Mouse (Mus musculus): Measurements from ENCODE around the gene Gm5800. TPM values are rescaled to one million over a fixed set of nuclear protein-coding genes. Genes with fewer than 3 reads are reported as not detected.

The Gm5800 gene
- polyA plus RNA-seq (2012; rRNA removed; ENCODE audit: low replicate concordance) = not detected in 2 replicates

DNA sequence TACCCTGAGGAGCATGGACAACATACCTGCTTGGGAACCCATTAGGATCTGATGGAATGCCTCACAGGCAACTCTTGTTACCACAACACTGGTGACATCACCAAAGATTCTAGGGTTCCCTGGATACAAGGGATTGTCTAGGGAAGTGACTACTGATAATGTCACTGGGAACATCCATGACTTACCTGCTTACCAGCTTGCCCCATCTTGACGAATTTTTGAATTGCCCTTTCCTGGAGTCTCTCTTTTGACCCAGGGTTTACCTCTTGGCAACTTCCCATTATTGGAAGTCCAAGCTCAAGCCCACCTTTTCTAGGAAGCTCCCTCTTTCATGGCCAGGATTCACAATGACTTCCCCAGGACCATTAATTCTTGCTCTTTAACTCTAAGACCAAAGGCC is at the start of gene Gm5800:
Gm5800 (minus strand) TSS at position 101 of the 400 bp plus-strand sequence.

DNA sequence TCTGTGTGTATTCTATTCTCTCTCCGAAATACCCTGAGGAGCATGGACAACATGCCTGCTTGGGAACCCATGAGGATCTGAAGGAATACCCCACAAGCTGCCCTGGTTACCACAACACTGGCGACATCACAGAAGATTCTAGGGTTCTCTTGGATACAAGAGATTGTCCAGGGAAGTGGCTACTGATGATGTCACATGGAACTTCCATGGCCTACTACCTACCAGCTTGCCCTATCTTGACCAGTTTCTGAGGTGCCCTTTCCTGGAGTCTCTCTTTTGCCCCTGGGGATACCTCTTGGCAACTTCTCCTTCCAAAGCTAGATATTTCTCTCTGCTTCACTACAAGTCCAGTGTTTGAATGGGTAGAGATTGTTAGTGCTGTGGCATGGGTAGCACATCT is 21.6 kb downstream of the Gm5800 start, which contains the start of gene Gm17079:
Gm17079 (minus strand) TSS at position 101 of the 400 bp plus-strand sequence.

Other genes with a start within 250 kb of the Gm5800 start
- not detected in 2 replicates for gene Gm5622, start 164.4 kb downstream of the Gm5800 start, polyA plus RNA-seq (2012; rRNA removed; ENCODE audit: low replicate concordance)
- not detected in 2 replicates for gene Gm17175, start 143.1 kb downstream of the Gm5800 start, polyA plus RNA-seq (2012; rRNA removed; ENCODE audit: low replicate concordance)
- gene Gm17174, start 125.0 kb downstream of the Gm5800 start, polyA plus RNA-seq (2012; rRNA removed; ENCODE audit: low replicate concordance) = not detected in 2 replicates
- not detected in 2 replicates for gene Gm17078, start 105.9 kb downstream of the Gm5800 start, polyA plus RNA-seq (2012; rRNA removed; ENCODE audit: low replicate concordance)
- gene Gm4181, start 81.5 kb downstream of the Gm5800 start, polyA plus RNA-seq (2012; rRNA removed; ENCODE audit: low replicate concordance) = not detected in 2 replicates
- gene Gm17079, start 21.7 kb downstream of the Gm5800 start, polyA plus RNA-seq (2012; rRNA removed; ENCODE audit: low replicate concordance) = not detected in 2 replicates
- gene Ang4, start 56.4 kb upstream of the Gm5800 start, polyA plus RNA-seq (2012; rRNA removed; ENCODE audit: low replicate concordance) = 0.32 TPM in 1 of 2 replicates, not detected in the other
- gene AY358078, start 82.9 kb upstream of the Gm5800 start, polyA plus RNA-seq (2012; rRNA removed; ENCODE audit: low replicate concordance) = not detected in 2 replicates
- not detected in 2 replicates for gene Ear6, start 136.5 kb upstream of the Gm5800 start, polyA plus RNA-seq (2012; rRNA removed; ENCODE audit: low replicate concordance)
- gene Mettl17, start 167.7 kb upstream of the Gm5800 start, polyA plus RNA-seq (2012; rRNA removed; ENCODE audit: low replicate concordance) = 28.2 and 46.1 TPM in 2 replicates
- 0.67 and 6.4 TPM in 2 replicates for gene Slc39a2, start 175.7 kb upstream of the Gm5800 start, polyA plus RNA-seq (2012; rRNA removed; ENCODE audit: low replicate concordance)
- 267 and 271 TPM in 2 replicates for gene Ndrg2, start 197.0 kb upstream of the Gm5800 start, polyA plus RNA-seq (2012; rRNA removed; ENCODE audit: low replicate concordance)
- not detected in 2 replicates for gene Tppp2, start 201.2 kb upstream of the Gm5800 start, polyA plus RNA-seq (2012; rRNA removed; ENCODE audit: low replicate concordance)
- 0.27 and 0.34 TPM in 2 replicates for gene Rnase13, start 205.6 kb upstream of the Gm5800 start, polyA plus RNA-seq (2012; rRNA removed; ENCODE audit: low replicate concordance)

Data from subcutaneous adipose tissue, adult 2 months (tissue).